ENCODE assay signal across 8 mouse cellular contexts in the genomic region with DNA sequence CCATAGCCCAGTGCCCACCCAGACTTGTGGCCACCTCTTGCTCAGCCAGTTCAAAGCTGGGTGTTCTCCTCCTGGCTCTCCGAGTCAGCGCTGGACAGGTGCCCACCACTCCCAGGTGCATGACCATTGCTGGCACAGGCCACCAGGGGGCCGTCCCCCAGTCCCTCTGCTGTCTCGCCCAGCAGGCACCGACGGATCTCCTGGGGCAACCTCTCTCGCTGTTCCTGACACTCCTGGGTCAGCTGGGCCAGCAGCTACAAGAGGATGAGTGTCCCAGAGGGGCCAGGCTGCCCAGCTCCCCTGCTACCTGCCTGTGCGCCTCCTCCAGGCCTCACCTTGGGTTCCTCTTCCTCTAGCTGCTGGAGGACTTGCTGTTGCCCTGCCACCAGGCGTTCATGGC. TPM values are rescaled to one million over a fixed set of nuclear protein-coding genes. Genes with fewer than 3 reads are reported as not detected.
DNase-seq lines count a peak whose midpoint lies in the region; ATAC-seq lines count a peak whose summit lies in the region.
"Had no signal": no experiment of that assay in that cellular context is flagged by ENCODE, and none has a peak within 500 bp of the region (broad histone marks: within the 10 kb centered on the region; RNA-seq: fewer than 3 reads in every experiment).

No protein-coding gene starts in this region.

- ATAC-seq in kidney, embryonic 16.5 days (ENCODE audit: low FRiP score, low TSS enrichment): no peak

- peaks cover 18% of the 10 kb centered on the region for H3K4me1 ChIP-seq in kidney, embryonic 16.5 days (ENCODE audit: insufficient read depth, low read length)
- H3K4me1 ChIP-seq in embryonic facial prominence, embryonic 10.5 days: peaks cover 32% of the 10 kb centered on the region

- H3K4me3 ChIP-seq in kidney, embryonic 16.5 days (ENCODE audit: low read length): no peak overlapping the region
- no peak overlapping the region for H3K4me3 ChIP-seq in embryonic facial prominence, embryonic 10.5 days
- H3K4me3 ChIP-seq: limb, embryonic 12.5 days had no signal

- H3K9ac ChIP-seq in kidney, embryonic 16.5 days (replicated peaks; ENCODE audit: low read length): no peak overlapping the region
- H3K9ac ChIP-seq: limb, embryonic 12.5 days had no signal

- H3K27ac ChIP-seq in kidney, embryonic 16.5 days (ENCODE audit: low read length): no peak overlapping the region
- H3K27ac ChIP-seq in embryonic facial prominence, embryonic 10.5 days (replicated peaks): no peak overlapping the region
- H3K27ac ChIP-seq: limb, embryonic 12.5 days had no signal

- DNase-seq in kidney, adult 18-20 months: peak; percentile 74
- DNase-seq in MN1 (ENCODE audit: low spot score): peak; percentile 47
- peak; percentile 57 for DNase-seq in embryonic facial prominence, embryonic 10.5 days (ENCODE audit: low spot score)
- DNase-seq in lung, postnatal 25 days (ENCODE audit: low spot score): peak; percentile 75
- DNase-seq in spleen, postnatal 36 days (ENCODE audit: low spot score in 2 of 2): no peak
- DNase-seq in frontal cortex, adult 2 months (ENCODE audit: extremely low spot score in 1 of 2, low spot score in 1 of 2): no peak

- no peaks in the 10 kb centered on the region for H3K27me3 ChIP-seq in kidney, embryonic 16.5 days (ENCODE audit: insufficient read depth, low read length)
- no peaks in the 10 kb centered on the region for H3K27me3 ChIP-seq in embryonic facial prominence, embryonic 10.5 days (replicated peaks; ENCODE audit: low read depth, poor library complexity, severe bottlenecking)
- H3K27me3 ChIP-seq: limb, embryonic 12.5 days had no signal

- WGBS in kidney, embryonic 16.5 days: 51% methylated on average over 9 of the region's 9 CpGs
- 69% methylated on average over 9 of the region's 9 CpGs for WGBS in embryonic facial prominence, embryonic 10.5 days

- no peaks in the 10 kb centered on the region for H3K9me3 ChIP-seq in kidney, embryonic 16.5 days (ENCODE audit: low read length)
- H3K9me3 ChIP-seq in embryonic facial prominence, embryonic 10.5 days: no peaks in the 10 kb centered on the region
- H3K9me3 ChIP-seq: limb, embryonic 12.5 days had no signal

- peaks cover 48% of the 10 kb centered on the region for H3K36me3 ChIP-seq in kidney, embryonic 16.5 days (ENCODE audit: insufficient read depth, low read length)
- H3K36me3 ChIP-seq in embryonic facial prominence, embryonic 10.5 days (replicated peaks): peaks cover 62% of the 10 kb centered on the region

- no peak overlapping the region for H3K4me2 ChIP-seq in kidney, embryonic 16.5 days (replicated peaks; ENCODE audit: low read depth, low read length)
- H3K4me2 ChIP-seq: limb, embryonic 12.5 days had no signal

RNA-seq across cellular contexts. Expression of a gene that starts 11.8 kb away (rescaled TPM):
- polyA plus RNA-seq in kidney, embryonic 16.5 days (2015; fragmentation: Nextera tagmentation; extraction: Ambion mirVana): 29.5 and 30.4 TPM in 2 replicates
- polyA plus RNA-seq in embryonic facial prominence, embryonic 10.5 days (2016; fragmentation: Nextera tagmentation; extraction: Ambion mirVana): 26.9 and 27.5 TPM in 2 replicates
- 105 TPM in 2 replicates for polyA plus RNA-seq in frontal cortex, adult 2 months (2012; rRNA removed)

RNA-seq across cellular contexts. Expression of a gene that starts 12.4 kb away (rescaled TPM):
- polyA plus RNA-seq in kidney, embryonic 16.5 days (2015; fragmentation: Nextera tagmentation; extraction: Ambion mirVana): 71.2 and 86.6 TPM in 2 replicates
- 53.4 and 55.1 TPM in 2 replicates for polyA plus RNA-seq in embryonic facial prominence, embryonic 10.5 days (2016; fragmentation: Nextera tagmentation; extraction: Ambion mirVana)
- polyA plus RNA-seq in frontal cortex, adult 2 months (2012; rRNA removed): 55.1 and 65.8 TPM in 2 replicates

RNA-seq across cellular contexts. Expression of a gene that starts 19.7 kb away (rescaled TPM):
- polyA plus RNA-seq in kidney, embryonic 16.5 days (2015; fragmentation: Nextera tagmentation; extraction: Ambion mirVana): 0.42 and 0.71 TPM in 2 replicates
- 0.23 TPM in 1 of 2 replicates, not detected in the other for polyA plus RNA-seq in embryonic facial prominence, embryonic 10.5 days (2016; fragmentation: Nextera tagmentation; extraction: Ambion mirVana)
- 22.3 and 30.5 TPM in 2 replicates for polyA plus RNA-seq in frontal cortex, adult 2 months (2012; rRNA removed)

RNA-seq across cellular contexts. Expression of a gene that starts 20.7 kb away (rescaled TPM):
- polyA plus RNA-seq in kidney, embryonic 16.5 days (2015; fragmentation: Nextera tagmentation; extraction: Ambion mirVana): 51.5 and 53.8 TPM in 2 replicates
- 217 and 235 TPM in 2 replicates for polyA plus RNA-seq in embryonic facial prominence, embryonic 10.5 days (2016; fragmentation: Nextera tagmentation; extraction: Ambion mirVana)
- 56.4 and 59.8 TPM in 2 replicates for polyA plus RNA-seq in frontal cortex, adult 2 months (2012; rRNA removed)

RNA-seq across cellular contexts. Expression of a gene that starts 22.2 kb away (rescaled TPM):
- 44.1 and 48.8 TPM in 2 replicates for polyA plus RNA-seq in kidney, embryonic 16.5 days (2015; fragmentation: Nextera tagmentation; extraction: Ambion mirVana)
- polyA plus RNA-seq in embryonic facial prominence, embryonic 10.5 days (2016; fragmentation: Nextera tagmentation; extraction: Ambion mirVana): 32.8 and 37.0 TPM in 2 replicates
- polyA plus RNA-seq in frontal cortex, adult 2 months (2012; rRNA removed): 19.6 and 21.8 TPM in 2 replicates

Comparison
In these comparisons a context has a peak if more than half of its experiments do, and no peak if none do; other contexts are left out.
1. DNase-seq: peak in kidney, adult 18-20 months (single experiment), MN1 (single experiment), embryonic facial prominence, embryonic 10.5 days (single experiment) and lung, postnatal 25 days (single experiment); none in spleen, postnatal 36 days (0 of 2) and frontal cortex, adult 2 months (0 of 2).
2. RNA of a gene that starts 19.7 kb away (polyA plus RNA-seq): 22.3 to 30.5 TPM in frontal cortex, adult 2 months; 0.42 to 0.71 TPM in kidney, embryonic 16.5 days and 0.23 TPM in embryonic facial prominence, embryonic 10.5 days; every median in the first group is over 10 times any median in the second.